Mouse (Mus musculus) adrenal gland, adult (tissue): ENCODE results near the gene Phlpp1.

ENCODE experiments used
- DNase-seq, 2 experiments: peaks; one replicate each; pipeline ENCODE4 v3.0.0; 2022 to 2023; ENCODE audit warnings: low spot score in 1 of 2; ENCODE audit not compliant: inconsistent age in 2 of 2

Phlpp1 gene

DNA sequence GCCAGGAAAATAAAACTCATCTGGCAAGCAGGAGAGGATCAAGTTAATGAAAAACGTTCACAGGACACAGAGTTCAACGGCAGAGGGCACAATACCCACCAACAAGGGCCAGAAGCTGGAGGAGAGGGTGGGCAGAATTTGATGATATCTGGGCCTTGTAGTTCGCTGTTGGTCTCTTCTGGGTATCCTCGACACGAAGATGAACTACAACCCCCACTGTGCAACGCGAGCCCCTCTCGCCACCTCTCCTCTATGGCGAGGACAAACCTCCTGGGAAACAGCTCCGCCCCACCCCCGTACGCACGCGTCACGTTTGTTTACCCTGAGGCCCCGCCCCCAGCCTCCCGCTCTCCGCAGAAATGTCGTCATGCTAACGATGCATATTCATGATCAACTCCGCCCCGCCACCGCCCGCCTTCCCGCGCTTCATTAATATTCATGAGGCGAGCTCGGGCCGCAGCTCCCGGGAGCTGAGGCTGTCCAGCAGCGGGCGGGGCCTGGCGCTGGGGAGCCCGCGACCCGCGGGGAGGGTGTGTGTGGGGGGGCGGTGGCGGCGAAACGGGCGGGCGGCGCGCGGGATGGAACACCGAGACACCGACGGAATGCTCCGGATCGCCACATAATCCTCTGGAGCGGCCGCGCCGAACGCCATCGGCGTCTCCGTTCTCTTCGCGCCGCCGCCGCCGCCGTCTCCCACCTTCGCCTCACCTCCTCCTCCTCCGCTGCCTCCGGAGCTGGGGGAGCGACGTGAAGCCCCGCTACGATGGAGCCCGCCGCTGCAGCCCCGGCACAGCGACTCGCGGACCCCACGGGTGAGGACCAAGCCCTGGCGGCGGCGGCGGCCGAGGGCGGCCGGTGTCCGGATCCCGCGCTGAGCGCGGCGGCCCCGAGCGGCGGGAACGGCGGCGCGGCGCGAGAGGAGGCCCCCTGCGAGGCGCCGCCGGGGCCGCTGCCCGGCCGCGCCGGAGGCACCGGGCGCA, at the start of gene Phlpp1:
Gene Phlpp1, plus strand, starts transcription at position 512 of the 980 bp plus-strand sequence.
- peak; percentile 100 for DNase-seq

DNA sequence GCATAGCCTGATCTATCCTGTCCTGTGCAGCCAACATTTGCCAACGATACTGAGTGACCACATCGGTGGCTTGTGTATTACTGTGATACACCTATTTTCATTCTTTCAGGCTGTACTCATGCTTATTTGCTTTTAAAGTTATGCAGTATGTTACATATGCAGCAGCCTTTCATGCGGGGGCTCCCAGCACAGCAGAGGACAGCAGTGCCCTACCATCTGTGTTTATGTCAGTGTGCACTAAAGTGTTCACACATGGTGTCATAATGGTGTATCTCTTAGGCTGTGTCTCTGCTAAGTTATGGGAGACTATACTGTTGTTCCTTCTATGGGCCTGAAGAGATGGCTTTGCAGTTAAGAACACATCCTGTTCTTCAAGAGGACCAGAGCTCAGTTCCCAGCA, 45.0 kb upstream of the Phlpp1 start:
- no peak for DNase-seq

DNA sequence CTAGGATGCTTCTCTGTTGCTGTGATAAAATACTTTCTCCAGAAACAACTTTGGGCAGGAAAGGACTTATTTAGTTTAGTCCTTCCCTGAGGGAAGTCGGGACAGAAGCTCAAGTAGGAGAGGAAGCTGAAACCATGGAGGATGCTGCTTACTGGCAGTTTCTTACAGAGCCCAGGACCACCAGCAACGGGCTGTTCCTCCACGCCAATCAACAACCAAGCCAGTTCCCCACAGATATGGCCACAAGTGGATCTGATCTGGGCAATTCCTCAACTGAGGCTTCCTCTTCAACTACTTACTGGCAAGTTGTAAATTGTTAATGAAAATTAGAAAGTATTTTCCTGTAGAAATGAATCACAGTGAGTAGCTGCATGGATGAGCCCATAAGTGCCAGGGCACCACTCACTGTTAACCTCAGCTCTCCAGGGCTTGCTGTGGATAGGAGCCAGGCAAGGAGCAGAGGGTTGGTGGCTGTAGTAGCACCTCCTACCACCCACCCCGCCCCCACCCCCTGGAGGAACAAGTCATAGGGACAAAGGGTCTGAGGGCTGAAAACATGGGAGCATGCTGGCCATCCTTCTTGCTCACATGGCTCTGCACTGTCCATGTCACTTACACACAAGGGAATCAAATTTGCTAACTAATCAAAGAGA, 39.7 kb upstream of the Phlpp1 start:
- DNase-seq = no peak

DNA sequence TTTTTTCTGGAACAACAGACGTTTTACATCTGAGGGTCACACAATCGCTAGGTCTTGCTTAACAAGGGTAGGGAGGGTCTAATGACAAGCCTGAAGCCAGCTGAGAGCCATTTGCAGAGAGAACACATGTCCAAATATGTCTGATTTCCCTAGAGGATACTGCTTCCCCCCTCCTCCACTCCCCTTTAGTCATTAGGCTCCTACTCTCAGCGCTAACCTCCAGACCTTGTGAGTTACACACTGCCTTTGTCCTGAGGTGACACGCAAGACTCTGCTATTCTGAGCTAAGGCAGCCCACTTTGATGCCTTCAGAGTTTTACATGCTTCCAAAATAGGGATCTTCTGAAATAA, 39.2 kb upstream of the Phlpp1 start:
- DNase-seq = no peak

DNA sequence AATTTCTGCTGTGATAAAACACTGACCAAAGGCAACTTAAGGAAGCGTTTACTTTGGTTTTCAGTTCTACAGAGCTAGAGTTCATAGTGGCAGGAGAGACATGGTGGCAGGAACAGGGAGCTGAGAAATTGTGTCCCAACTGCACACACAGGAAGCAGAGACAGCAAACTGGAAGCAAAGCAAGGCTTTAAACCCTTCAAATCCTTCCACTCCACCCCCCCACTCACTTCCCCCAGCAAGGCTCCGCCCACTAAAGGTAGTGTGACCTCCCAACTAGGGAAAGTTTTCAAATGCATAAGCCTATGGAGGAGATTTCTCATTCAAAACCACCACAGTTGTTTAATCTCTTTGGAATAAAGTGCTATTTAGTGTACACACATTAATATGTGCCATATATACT, 32.9 kb upstream of the Phlpp1 start:
- DNase-seq = no peak

DNA sequence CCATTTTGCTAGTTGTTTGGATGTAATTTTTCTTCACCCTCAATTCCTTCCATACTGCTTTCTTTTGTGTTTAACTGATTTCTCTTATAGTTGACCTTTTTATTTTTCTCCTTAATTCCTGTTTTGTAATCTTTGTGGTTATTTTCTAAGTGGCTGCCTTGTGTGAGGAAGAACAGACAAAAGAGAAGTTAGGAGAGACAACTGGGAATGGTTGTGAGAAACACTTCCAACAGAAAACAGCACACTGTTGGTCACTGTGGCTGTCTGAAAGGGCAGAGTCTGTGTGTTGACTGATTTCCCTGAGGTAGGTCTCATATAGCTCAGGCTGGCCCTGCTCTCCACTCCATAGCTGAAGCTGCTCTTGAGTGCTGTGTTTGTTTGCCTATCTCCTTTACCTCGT, 32.4 kb upstream of the Phlpp1 start:
- no peak for DNase-seq

DNA sequence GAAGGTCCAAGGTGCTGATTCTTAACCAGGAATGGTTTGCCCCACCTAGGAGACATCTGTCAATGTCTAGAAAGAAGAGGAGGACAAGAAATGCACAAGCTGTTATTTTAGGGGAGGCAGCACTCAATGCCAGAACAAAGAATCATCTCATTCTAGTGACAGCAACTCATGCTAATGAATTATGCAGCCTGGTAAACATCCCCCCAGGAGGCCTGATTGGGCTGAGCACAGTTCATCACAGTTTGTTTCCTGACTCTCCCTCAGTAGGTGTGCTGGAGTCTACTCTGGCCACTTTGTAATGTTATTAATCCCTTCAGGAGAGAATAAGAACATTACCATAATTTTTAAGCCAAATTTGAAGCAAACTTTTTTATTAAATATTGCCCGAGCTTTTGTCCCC, 29.5 kb upstream of the Phlpp1 start:
- no peak for DNase-seq

DNA sequence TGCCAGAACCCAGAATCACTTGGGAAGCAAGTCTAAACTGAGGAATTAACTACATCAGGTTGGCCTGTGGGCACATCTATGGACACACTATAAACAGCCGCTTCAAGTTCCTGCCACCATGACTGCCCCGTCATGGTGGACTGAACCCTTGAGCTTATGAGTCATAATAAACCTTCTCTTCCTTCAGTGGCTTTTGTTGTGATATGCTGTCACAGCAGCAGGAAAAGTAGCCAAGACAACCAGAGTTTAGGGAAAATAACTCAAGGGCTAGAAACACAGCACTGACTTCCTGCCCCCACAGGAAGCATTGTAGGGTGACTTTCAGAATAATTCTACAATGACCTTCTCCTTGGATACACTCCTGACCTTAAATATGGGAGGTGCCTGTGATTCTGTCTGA, 27.0 kb upstream of the Phlpp1 start:
- no peak for DNase-seq

DNA sequence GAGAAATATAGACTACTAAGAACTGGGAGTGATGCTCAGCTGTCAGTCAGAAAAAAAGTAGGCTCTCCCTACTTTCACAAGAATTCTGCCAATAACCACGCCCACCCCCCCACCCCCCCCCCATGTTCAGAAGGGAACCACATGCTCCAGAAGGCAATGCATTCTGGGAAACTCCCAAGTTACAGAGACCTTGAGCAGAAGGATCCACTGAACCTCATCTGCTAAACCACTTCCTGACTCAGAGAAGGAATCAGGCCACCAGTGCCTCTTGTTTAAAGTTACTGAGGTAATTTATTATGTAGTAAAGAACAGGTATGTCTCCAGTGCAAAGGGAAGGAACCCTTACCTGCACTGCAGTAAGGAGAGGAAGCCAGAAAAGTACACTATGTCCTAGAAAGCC, 26.5 kb upstream of the Phlpp1 start:
- DNase-seq = no peak

DNA sequence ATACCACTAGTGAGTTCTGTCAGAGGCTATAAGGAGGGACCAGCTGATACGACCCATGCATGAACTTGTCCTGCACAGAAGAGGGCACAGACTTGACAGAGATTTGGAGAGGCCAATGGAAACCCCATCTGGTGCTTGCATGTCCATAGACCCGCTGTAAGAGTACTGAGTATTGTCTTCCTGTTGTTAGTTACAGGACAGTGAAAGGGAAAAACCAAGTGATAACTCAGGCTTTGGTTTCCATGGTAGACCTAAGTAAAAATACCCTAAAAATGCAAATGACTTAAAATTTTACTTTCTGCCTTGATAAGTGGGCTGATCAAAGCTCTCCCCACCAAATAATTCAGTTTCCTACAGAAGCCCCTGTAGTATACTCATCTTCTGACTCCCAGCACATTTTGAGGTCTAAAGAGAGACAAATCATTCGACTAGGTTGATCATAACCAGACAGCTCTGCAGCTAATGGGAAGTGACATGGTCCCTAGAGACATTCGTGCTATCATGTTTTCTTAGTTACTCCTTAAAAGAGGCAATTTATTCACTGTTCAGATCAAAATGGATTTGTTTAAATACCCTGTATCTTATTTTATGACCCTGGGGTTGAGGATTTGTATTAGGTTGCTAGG, 25.9 kb upstream of the Phlpp1 start:
- no peak for DNase-seq

DNA sequence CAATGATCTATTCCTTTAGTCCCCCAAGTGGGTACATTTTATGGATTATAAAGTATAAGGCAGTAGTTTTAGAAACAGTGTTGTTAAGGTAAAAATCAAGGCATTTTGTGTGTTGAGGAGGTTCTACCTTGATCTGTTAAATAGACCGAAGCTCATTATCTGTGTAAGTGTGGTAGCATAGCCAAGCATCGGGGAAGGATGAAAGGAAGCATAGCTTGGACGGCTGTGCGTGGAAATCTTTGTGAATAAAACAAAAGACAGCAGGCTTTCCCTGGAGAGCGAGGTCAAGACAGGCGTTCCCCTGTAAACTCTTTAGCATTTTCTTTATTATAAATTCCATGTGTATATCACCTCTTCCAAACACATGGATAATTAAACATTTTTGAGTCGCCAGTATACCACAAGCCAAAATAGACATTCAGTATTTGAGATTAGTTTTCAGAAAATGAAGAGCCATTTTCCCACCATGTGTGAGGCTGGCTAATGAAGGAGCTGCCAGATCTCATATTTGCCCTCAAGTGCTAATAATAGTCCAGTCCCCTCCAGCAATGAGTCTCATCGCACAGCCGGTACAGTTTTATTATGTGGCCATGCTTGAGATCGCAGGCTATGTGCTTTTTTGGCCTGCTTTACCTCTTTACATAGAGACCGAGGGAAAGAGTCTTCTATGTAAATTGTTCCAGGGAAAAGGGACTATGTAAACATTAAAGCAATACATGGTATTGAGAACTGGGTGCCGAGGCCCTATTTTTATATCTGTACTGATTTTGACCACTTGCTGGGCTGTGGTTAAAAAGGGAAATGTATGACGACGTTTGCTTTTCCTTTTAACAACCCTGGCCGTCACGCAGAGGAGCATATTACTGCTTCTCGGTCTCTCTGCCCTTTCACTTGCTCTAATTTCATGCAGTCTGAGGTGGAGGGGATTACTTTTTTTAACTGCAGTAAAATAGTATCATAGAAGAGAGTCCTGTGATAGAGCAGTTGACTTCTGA, 22.9 kb upstream of the Phlpp1 start:
- DNase-seq = no peak

DNA sequence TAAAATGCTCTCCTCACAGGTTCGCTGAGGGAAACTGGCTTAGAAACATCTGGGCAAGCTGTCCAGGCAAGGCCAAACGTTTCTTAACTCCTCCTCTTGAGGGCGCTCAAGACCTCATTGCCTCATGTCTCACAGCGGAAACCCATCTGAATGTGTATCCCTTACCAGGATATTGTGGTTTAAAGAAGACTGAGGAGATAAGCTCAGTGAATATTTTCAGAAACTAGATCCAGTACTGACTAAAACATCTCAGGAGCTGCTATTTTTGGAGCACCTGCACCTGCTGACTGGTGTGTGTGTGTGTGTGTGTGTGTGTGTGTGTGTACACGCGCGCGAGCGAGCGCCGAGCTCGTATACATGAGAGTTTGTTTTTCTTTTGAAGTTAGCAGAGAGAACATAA, 19.7 kb upstream of the Phlpp1 start:
- DNase-seq = peak; percentile 34 to 76

DNA sequence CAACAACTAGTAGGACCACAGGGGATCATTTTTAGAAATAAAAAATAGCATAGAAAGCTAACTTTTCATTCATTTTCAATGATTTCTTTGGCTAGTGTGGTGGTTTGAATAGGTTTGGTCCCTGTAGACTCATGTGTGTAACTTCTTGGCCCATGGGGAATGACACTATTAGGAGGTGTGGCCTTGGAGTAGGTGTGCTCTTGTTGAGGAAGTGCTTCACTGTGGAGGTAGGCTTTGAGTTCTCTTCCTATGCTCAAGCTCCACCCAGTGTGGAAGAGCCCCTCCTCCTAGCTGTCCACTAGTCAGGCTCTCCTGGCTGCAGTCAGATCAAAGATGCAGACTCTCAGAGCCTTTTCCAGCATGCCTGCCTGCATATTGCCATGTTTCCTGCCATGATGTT, 18.8 kb upstream of the Phlpp1 start:
- DNase-seq = no peak

DNA sequence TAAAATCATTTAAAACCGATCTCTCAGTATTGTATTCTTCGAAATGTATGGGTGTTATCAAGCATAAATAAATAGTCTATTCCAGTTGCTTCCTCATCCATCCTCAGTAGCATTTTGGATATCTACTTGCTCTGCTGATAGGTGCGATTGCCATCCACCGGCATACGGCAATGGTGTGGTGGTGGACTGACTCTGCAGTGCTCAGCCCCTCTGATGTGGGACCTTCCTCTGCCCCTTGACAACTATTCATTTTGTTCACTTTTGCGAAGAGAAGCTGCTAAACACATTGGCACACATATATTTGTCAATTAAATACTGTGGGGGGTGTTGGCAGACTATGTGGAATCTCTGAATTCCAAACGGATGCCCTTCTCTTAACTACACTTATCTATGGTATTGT, 17.0 kb upstream of the Phlpp1 start:
- no peak for DNase-seq

DNA sequence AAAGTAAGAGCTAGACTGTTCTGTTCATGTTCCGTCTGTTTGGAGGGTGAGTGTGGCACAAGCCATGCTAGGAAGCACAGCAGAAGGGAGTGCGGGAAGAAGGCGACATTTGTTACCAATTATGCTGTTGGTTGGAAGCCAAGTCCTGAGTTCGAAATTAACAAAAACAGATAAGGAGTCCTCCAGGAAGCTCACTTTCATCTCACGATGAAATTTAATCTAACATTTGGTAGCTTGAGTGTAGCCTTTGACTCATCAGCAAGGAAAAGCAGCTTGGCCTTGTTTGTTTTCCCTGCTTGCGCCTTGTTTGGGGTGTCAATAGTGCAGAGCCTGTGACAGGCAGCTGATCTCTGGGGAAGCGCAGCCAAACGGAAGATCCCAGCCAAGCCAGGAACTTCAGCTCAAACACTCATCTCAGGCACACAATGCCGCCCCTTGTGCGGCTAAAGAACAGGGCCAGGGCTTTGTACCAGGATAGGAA, 16.4 kb upstream of the Phlpp1 start:
- DNase-seq = no peak

DNA sequence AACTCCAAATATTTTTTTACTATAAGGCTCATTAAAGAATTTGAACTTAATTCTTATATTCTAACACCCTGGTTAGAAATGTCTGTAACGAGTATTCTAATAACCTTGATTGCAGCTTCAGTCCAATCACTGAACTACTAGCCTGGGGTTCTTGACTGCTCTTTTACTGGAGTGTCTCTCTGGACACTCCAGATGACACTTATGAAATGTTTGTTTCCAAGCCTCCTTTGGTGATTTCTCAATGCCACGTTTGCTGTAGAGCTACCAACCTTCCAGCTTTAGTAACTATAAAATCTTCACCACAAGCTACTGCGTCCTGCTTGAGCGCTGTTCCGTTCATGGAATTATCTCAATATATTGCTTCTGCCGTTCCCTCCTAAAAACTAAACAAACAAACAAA, 15.8 kb upstream of the Phlpp1 start:
- DNase-seq = no peak

DNA sequence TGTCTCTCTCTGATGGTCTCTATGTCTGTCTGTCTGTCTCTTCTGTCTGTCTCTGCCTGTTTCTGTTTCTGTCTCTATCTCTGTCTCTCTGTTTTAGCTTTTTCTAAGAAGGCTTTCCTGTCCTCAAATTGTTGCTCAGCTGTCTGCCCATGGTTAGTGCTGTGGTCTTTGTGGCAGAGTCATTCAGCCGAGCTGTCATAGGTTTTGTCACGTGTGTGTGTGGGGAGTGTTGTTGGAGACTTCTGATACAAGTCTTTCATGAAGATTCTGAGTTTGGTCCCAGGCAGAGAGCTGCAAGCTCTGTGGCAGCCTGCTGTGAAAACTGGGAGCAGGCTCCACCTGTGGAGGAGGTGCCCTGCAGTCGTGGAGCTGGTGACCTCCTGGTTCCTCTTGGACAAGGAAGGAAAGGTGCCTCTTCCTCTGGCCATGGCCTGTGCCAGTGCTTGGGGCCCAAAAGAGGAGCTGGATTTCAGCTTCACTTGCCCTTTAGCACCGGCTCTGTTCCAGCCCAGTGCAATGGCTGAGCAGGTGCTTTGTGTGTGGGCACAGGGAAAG, 13.5 kb upstream of the Phlpp1 start:
- no peak for DNase-seq

DNA sequence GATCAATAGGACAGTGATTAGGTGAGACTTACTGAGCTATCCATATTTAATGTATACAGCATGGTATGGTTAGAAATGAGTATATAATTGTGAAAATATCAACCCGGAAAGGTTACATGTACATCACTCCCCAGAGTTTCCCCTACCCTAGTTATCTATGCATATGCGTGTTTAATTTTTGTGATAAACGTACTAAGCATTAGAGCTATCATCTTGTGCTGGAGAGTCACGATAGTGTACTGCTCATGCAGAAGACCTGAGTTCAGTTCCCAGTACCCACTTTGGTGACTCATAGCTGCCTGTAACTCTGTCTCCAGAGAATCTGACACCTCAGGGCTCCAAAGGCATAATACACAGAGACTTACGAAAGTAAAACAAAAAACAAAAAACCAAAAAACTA, 11.9 kb upstream of the Phlpp1 start:
- DNase-seq = no peak

DNA sequence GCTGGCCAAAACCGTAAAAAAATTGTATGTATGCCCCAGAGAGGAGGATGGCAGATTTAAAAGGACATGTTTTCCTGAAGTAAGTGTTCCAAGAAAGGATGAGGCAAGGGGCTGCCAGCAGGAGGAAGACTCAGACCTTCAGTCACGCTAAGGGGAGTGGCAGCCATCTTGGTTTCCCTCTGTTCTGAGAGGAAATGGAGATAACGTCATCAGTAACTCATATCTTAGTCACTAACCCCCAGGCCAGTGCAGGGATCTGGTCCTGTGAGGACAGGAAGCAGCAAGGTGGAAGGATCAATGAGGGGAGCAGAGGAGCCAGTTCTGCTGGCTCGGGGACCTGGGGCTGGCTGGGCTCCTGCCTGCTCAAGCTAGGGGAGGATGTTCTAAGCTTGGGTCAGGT, 10.6 kb upstream of the Phlpp1 start:
- no peak for DNase-seq

DNA sequence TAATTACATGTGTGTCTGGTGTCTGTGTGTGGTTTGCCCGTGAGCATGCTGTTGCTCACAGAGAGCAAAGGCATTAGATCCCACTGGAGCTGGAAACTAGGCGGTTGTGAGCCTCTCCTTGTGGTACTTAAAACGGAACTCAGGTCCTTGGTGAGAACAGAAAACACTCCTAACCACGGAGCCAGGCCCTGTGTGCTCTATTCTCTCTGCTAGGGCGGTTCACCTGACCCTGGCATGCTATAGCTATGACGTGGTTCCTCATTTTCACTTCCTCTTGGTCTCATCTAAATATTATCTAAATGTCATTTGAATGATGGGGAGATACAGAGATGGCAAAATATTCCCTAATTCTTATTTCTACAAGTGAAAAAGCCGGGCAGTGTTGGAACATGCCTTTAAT, 9.0 kb upstream of the Phlpp1 start:
- no peak for DNase-seq
